Mouse (Mus musculus): ENCODE results near the gene Rnf207. TPM values are rescaled to one million over a fixed set of nuclear protein-coding genes. Genes with fewer than 3 reads are reported as not detected.
A peak's percentile ranks its signal among the peaks of the same experiment; 100 is the strongest.

Gene Rnf207
- total RNA-seq, 2 experiments from 2014 or later = not detected

DNA sequence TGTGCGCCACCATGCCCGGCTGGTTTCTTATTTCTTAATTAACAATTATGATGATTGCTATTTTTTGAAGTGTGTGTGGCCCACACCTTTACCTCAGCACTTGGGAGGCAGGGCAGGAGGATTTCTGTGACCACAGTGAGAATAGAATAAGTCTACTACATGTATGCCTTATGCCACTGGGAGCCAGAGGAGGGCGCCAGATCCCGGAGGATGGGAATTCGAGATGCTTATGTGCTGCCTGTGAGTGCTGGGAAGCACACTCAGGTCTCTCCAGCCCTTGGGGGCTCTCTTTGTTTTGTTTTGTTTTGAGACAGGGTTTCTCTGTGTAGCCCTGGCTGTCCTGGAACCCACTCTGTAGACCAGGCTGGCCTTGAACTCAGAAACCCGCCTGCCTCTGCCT lies 9.9 kb upstream of the Rnf207 start:
- no peak for DNase-seq

- no peak for DNase-seq
Measured at GRCm38 (mm10) chr4:152326543-152326942, 7.8 kb upstream of the Rnf207 start.

DNA sequence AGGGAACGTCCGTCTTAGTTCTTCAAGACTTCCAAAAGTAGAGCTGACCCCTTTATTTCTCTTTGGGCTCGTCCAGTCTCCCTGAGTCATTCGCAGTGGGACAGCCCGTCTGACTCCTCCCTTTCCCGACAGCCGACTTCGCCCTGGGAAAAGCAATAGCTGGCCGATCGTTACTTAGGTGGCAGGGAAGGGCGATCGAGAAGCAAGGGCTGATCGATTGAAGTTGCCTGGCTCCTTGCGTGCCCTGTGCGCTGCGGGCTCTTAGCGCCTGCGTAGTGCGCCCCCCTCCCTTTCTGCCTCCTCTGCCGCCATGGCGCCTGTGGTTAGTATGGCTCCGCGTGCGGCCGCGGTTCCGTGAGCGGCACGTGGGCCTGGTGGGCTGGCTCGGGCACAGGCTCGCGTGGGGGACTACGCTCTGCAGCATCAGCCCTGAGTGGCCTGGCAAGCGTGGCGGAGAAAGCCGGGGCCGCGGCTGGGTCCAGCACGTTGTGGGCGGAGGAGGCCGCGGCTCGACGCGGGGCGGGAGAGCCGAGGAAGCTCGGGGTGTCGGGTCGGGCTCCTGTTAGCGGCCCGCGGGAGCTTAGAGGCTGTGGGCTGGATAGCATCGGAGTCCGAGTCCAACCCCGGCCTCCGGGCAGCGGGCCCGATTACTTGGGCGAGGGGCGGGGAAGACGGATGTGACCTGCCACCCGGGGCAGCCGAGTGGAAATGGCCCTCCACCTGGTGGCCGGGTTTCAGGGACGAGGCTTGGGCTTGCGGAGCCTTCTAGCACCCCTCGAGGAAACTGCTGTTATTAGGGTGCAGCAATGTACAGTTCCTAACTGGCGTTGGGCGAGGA lies 7.0 kb upstream of the Rnf207 start, which contains the start of gene Rpl22:
Gene Rpl22 (plus strand): TSS at position 169 of the 838 bp plus-strand sequence.
- DNase-seq = peak; percentile 94

- no peak for DNase-seq
Measured at GRCm38 (mm10) chr4:152324641-152325562, 6.1 kb upstream of the Rnf207 start.

DNA sequence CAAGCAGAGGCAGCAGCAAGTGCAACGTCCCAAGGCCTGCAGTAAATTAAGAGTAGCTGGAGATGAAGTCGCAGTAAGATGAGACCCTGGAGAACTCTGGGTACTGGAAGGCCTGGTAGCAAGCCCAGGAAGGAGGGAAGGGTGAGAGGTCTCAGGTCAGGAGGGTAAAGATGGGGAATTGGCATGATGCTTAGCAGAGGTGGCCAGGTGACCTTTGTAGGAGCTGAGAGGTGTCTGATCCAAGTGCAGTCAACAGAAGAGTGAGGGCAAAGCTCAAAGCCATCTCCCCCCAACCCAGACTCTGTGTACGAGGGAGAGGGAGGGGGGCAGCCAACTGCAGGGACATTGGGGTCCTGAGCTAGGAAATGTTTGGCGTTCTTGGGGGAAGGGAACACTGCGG lies 2.7 kb upstream of the Rnf207 start:
- no peak for DNase-seq

GRCm38 (mm10) chr4:152317631-152318033 lies 1.2 kb downstream of the Rnf207 start:
- no peak for DNase-seq

DNA sequence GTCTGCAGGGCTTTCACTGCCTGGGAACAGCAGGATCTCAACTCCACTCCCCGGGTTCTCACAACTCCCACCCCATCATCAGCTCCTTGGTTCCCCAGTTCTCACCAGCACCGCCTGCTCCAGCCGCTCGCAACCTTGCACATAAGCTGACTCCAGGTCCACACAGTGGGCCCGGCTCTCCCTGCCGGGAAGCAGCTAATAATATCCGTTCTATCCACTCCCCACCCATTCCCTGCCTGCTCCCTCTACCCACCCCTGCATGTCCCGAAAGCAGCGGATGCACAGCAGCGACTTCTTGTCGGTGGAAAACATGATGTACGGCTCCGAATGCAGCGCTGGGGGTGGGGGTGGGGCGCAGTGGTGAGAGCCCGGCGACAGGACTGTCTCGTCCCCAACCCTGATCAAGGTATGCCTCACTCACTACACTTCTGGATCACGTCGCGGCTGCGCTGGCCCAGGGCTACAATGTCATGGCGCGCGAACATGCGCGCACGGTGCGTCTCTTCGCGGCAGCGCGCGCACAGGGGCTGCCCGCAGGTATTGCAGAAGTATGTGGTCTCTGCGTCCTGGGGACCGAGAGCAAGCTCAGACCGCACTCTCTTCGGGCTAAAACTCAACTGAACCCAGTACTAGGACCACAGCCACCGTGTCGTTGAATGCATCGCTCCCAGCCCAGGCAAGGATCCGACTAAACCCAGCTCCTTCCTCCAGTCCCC lies 3.1 kb downstream of the Rnf207 start:
- no peak for DNase-seq

- DNase-seq = no peak
Measured at GRCm38 (mm10) chr4:152313934-152314333, 4.9 kb downstream of the Rnf207 start.

DNA sequence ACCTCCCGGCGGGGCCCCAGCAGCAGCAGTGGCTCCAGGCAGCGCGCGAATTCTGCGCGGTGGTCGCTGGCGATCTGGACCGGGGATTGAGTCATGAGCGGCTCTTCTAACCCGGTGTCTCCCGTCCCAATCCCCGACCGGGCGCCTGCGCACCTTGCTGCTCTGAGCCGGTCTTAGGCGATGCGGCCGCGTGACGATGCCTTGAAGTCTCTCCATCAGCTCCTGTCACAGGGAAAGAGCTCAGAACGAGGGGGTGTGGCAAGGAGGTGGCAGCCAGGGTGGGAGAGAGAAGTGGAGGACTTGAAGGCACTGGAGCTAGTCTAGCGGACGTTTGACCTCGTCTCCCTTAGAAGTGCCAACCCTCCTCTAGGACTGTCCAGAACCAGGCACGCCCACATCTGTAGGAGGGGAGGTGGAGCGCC lies 5.6 kb downstream of the Rnf207 start:
- no peak for DNase-seq

DNA sequence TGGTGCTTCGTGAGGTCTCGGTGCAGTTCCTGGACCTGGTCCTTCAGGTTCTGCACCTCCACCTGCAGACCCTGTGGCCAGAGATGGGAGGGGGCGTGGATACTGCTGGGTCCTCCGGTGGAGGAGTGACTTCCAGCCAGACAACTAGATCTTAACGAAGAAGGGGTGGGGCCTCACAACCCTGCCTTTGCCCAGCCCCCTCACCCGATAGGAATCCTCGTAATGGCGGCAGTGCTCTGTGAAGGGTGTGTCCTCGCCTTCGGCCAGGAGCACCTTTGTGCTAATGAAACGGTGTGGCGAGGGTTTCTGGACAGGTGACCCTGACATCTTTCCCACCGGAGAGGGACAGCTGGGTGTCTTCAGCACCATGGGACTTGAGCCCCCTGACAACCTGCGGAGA lies 6.6 kb downstream of the Rnf207 start:
- DNase-seq = no peak

DNA sequence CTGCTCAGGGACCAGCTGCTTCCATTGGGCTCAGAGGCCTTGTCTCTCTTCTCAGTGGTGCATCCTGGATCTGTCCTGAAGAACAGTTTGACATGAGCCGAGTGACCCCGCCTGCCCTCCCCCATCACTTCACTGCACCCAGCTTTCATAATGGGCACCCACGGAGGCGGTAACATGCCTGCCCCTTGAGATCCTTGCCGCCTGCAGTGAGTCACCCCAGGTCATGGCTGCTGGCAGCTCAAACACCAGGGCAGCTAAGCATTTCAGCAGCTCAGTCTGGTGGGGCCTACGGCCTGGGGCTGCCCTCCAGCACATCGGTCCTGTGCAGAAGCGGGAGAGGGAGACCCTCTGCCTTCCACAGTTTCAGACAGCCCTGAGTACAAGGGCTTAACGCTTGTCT lies 11.3 kb downstream of the Rnf207 start:
- DNase-seq = no peak

DNA sequence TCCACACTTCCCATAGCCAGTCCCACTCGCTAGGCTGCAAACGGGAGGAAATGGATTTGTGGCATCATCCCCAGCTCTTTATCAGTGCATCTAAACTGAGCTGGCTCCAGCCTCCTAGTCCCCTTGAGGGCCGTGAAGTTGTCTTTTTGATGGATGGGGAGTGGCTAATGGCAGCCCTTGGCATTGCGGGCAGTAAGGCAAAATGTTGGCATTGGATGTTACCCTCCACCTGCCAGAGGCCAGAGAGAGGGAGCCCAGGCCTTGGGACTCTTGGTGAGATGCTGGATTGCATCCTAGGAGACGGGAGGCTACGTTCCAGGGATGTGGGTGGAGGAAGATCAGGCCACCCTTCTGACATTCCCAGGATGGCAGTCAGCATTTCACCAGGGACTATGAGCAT lies 12.8 kb downstream of the Rnf207 start:
- DNase-seq = no peak

- DNase-seq = no peak
Measured at GRCm38 (mm10) chr4:152304685-152305084, 14.1 kb downstream of the Rnf207 start.

DNA sequence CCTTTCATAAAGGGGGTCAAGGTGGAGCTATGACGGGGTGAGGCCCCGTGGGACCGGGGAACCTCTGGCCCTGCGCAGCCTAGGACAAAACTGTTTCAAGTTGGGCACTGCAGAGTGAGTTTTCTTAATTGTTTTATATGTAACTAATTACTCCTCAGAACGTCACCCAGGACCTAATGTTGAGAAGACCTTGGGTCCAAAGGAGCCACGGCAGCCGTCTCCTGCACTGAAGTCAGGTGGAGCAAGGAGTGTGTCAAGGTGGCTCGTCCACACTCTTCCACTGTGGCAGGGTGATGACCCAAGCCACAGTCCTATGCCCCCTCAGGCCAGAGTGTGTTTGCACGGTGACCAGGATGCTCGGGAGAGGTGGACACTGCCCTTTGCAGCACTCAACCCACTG lies 15.6 kb downstream of the Rnf207 start:
- DNase-seq = no peak

DNA sequence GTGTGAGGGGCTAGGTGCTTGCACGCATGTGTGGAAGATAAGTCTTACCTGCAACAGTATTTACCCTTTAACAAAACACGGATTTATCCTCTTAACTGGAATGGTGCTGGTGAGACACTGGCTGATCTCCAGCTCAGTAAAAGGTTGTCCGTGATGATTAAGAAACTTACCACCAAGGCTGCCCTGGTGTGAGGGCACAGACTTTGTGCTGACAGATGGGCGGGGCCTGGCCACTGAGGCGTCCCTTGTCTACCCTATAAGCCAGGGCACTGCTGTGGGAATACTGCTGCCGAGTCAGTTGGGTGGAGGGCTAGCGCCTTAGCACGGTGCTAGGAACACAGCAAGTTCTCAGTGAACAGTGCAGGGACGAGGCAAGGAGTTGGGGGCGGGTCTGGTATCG lies 16.8 kb downstream of the Rnf207 start:
- DNase-seq = no peak

GRCm38 (mm10) chr4:152300375-152300774 lies 18.4 kb downstream of the Rnf207 start:
- no peak for DNase-seq

- no peak for DNase-seq
Measured at GRCm38 (mm10) chr4:152298836-152299235, 20.0 kb downstream of the Rnf207 start.

- DNase-seq = peak; percentile 99
Measured at GRCm38 (mm10) chr4:152296874-152297861, 21.6 kb downstream of the Rnf207 start, which contains the start of gene Icmt. Icmt (plus strand) TSS chr4:152297227.

DNA sequence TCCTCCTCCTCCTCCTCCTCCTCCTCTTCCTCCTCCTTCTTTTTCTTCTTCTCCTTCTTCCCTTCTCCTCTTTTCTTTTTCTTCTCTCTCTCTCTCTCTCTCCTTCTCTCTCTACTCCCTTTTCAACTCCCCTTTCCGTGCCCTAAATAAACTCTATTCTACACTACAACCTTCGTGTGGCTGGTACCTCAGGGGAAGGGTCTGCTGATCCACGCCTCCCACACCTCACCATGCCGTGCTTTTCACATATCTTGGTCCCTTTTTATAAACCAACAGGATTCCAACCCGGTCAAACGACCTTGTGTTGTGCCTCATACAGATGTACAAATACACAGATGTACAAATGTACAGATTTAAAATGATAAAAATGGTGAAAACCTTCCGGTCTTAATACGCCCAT lies 22.4 kb downstream of the Rnf207 start:
- no peak for DNase-seq

DNA sequence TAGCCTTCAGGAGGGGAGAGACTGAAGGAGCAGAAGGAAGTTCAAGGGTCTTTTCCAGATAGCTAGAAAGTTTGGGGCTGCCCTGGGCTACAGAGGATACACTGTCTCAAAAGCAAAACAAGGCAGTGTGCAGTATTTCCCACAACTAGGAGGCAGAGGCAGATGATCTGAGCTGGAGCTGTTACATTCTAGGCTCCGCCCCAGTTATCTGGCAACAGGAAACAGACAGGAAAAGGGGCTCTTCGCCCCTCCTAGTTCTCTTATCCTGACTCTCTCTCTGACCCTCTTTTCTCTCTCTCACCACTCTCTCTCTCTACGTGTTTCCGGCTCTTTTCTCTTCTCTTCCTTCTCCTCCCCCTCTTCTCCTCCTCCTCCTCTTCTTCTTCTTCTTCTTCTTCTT lies 22.9 kb downstream of the Rnf207 start:
- DNase-seq = no peak

Measured in gastrocnemius, postnatal 25 days (tissue).